Mouse (Mus musculus) heart, postnatal 36 days (tissue): ENCODE data around the gene Inpp5a. TPM values are rescaled to one million over a fixed set of nuclear protein-coding genes. Genes with fewer than 3 reads are reported as not detected.

Source experiments
- DNase-seq, 2 experiments: peaks; one replicate each; pipeline ENCODE4 v3.0.0; 2021 to 2022
- intact Hi-C: fragments of 180-260 bp; cut with DNase I; formaldehyde crosslinking; loops from one replicate; pipeline ENCODE4 v1.15.1; 2025
- total RNA-seq, 2 experiments: library from RNA; stranded (reverse); gene quantifications; 2 replicates each; pipeline ENCODE4 v1.2.3; 2021

The Inpp5a gene
- total RNA-seq, 2 experiments from 2014 or later = 273 to 286 TPM

GRCm38 (mm10) chr7:139437471-139437870 is 48.6 kb downstream of the Inpp5a start:
- intact Hi-C loops = loop anchor here (5.0 kb wide), 1 partner anchor 35 kb away; no protein-coding TSS in a partner anchor
- no peak for DNase-seq

DNA sequence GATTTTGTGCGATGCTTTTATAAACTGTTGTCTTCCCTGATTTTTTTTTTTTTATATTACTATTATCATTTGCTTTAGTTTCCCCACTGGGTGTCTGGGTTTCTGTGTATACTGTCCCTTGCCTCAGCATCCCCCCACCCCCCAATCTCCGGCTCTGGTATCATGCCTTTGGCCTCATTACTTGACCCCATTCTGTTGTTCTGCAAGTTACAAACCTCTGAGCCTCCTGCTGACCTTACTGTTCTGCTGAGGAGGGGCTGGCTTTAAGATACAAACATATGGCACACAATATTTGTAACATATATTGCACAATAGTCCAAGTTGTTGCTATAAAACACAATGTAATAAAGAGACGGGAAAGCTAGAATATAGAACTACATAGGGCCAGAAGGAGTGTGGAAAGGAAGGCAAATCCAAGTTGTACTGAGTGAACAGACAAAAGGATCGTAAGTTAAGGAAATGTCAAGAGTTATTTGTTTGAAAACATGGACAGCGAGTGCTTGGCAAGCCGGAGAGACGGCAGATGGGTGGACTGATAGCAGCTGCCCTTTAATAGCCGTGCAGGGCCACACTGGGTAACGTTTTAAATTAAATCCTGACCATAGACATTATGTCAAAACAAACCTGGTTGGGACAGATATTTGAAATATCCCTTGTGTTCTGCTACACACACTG is 49.2 kb downstream of the Inpp5a start:
- intact Hi-C loops = loop anchor here (5.0 kb wide), 1 partner anchor 34 kb away; no protein-coding TSS in a partner anchor
- DNase-seq = no peak

- intact Hi-C loops = loop anchor here (5.0 kb wide), 1 partner anchor 34 kb away; no protein-coding TSS in a partner anchor
- no peak for DNase-seq
Measured at GRCm38 (mm10) chr7:139438601-139438945, 49.7 kb downstream of the Inpp5a start.

GRCm38 (mm10) chr7:139439031-139439430 is 50.1 kb downstream of the Inpp5a start:
- intact Hi-C loops = loop anchor here (5.0 kb wide), 1 partner anchor 33 kb away; no protein-coding TSS in a partner anchor
- no peak for DNase-seq

DNA sequence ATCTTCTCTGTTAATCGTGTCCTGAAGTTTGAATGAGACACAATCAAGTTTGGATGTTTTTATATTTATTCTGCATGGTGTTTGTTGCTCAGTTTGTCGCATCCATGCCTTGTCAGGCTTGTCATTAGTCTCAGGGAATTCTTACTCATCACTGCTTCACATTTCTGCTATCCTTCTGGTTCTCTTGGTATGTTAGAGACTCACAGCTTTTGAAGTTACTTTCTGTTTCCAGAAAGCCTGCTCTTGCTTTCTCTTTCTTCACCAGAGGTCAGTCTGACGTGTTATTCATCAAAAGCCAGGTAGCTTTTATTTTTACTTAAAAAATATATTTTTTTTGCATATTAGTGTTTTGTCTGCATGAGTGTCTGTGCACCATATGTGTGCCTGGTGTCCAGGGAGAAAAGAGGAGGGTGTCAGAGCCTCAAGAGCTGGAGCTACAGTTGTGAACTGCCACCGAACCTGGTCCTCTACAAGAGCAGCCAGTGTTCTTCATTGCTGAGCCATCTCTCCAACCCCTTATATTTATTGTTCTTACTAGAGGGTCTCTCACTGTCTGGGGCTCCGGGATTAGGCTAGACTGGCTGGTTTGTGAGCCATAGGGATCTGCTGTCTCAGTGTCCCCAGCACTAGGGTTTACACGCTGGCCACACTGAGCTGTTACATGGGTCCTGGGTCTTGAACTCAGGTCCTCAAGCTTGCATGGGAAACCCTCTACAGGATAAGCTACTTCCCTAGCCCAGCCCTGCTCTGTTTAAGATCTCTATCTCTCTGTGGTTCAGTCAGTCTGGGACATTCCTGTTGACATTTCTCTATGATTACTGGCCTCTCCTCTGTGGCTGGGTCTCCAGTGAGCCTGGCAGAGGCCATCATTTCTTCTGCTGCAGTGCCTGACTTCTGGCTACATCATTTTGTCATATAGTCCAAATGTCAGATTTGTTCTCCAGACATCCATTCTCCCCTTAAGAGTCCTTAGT is 51.3 kb downstream of the Inpp5a start:
- no peak for DNase-seq
- intact Hi-C loops = loop anchor here (2.0 to 5.0 kb wide), 3 partner anchors 32 to 73 kb away; no protein-coding TSS in a partner anchor

DNA sequence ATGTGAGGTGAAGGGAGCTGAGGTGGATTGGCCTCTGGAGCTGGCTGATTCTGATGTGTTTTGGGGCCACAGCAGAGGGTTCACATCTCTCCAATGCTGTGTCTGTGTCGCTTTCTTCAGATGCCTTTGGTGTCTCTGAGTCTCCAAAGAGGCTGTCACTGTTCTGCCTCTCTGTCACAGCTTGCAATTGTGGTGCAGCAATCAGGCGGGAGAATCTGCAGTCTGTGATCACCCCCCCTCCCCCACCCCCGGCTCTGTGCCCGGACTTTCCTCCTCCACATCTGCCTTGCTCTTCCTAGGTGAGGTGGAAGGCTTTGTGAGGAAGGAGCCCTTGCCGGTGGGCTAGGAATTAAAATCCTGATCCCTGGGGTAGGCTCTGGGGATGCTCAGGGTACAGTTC is 52.1 kb downstream of the Inpp5a start:
- DNase-seq = no peak
- intact Hi-C loops = loop anchor here (2.0 kb wide), 2 partner anchors 48 to 74 kb away; no protein-coding TSS in a partner anchor

DNA sequence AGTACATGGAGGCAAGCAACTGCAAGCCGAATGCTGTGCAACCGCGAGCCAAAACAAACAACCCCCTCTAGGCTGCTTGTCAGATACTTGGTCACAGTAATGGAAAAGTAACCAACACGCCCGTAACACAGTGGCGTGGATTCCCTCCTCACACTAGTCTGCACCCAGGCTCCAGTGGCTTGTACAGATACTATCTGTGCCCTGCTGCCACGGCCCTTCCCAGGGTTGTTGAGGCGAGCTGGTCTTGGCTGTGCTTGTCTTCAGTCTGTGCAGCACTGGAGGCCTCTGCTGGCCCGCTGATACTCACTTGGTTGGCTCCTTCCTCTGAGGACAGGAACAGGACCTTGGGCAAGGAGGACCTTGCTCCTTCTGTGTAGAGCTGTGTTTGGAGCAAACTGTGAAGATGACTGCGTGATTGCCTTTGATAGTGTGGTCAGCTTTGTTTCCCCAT is 52.9 kb downstream of the Inpp5a start:
- DNase-seq = peak; percentile 50 to 55
- intact Hi-C loops = loop anchor here (2.0 kb wide), 2 partner anchors 49 to 75 kb away; no protein-coding TSS in a partner anchor

DNA sequence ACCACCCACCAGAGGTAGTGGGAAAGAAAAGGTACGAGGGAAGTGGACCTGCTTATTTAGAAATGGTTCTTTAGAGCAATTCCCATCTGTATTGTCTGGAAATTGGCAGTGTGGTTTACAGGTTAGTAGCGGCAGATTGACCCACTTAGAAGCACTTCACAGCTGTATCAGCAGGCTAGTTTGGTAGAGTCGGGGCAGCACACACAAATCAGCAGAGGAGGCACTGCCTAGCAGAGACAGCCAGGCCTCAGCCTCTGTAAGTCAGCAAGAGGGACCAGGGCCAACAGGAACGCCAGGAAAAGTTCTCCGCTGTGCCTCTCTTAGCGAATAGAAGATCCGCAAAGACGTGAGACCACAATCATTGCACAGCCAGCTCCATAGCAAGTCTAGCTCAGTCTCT is 56.7 kb downstream of the Inpp5a start:
- intact Hi-C loops = no loop called here
- no peak for DNase-seq

GRCm38 (mm10) chr7:139447381-139447780 is 58.5 kb downstream of the Inpp5a start:
- DNase-seq = no peak
- intact Hi-C loops = no loop called here

DNA sequence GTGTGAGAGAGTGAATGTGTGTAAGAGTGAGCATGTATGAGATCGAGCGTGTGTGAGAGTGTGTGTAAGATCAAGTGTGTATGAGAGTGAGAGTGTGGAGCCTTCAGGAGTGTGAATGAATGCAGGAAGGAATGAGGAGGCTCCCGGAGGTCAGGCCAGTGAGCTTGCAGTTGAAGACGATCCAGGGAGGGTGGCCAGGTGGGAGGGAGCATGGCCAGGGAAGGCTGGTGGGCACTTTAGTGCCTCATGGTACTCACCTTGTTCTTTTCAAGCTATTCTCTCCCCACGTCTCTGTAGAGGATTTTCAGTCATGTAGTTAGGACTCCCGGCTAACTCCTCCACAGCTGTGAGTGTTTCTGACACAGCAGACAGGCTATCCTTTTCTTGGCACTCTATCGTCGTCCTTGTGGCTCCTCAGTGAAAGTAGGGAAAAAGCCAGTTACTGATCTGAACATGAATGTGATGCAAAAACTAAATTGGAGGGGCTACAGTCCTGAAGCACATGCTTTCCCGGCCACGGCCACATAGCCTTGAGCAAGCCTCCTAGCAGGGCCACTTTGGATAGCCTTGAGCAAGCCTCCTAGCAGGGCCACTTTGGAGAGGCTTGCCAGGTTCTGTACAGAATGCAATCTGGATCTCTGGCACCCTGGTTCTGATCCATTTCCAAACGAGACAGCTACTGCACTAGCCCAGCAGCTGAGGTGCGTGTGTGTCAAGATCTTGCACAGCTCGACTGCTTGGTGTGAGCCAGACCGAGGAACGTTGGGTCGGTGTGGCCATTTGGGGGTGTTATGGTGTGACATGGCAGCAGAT is 61.5 kb downstream of the Inpp5a start:
- DNase-seq = no peak
- intact Hi-C loops = no loop called here

DNA sequence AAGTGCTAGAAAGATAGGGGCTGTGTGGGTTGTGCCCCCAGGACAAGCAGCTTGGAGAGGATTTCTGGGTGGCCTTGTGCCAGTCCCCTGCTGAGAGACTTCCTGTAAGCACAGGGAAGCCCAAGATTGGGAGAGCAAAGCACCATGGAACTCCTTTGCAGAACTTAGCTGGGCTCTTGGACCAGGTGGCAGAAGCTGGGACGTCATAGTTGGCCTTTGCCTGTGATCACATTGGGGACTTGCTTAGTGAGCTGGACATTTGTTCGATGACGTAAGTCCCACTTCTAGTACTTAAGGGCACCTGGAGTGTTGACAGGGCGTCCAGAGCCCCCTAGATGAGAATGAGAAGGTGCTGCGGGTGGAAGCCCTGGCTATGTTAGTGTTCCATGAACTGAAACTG is 62.8 kb downstream of the Inpp5a start:
- intact Hi-C loops = no loop called here
- DNase-seq = no peak

GRCm38 (mm10) chr7:139452199-139452598 is 63.3 kb downstream of the Inpp5a start:
- intact Hi-C loops = no loop called here
- no peak for DNase-seq

DNA sequence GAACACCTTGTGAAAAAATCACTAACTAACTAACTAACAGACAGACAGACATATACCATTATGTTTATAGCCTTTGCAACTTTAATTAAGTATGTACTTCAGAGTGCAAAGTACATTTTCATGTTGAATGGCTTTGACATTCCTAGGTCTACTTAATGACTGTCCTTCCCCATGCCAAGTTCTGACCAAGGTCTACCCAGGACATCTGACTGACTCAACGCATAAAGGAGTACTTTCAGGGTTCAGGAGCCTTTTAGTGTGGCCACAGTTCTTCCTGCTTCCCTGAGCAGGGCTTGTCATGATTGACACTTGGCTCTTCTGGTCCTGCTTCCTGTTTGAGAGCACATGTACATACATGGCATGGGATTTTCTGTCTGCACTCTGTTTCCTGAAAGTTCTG is 64.3 kb downstream of the Inpp5a start:
- intact Hi-C loops = no loop called here
- DNase-seq = no peak

GRCm38 (mm10) chr7:139454285-139454684 is 65.4 kb downstream of the Inpp5a start:
- DNase-seq = no peak
- intact Hi-C loops = no loop called here

DNA sequence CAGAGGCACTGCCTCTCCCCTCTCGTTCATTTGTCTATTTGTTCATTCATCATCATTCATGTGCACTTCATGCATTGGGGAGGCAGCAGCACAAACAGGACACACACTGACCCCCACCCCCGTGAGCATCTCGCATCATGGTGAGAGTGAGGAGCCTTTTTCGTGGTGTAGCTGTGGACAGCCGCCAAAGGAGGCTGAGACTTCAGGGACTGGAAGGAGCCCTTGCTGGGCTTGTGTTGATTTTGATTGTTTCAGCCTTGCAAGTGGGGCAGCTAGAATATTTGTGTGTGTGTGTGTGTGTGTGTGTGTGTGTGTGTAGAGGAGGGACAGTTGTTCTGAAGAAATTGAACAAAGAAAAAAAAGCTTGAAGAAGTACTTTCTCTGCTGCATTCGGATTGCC is 67.8 kb downstream of the Inpp5a start:
- intact Hi-C loops = no loop called here
- no peak for DNase-seq

GRCm38 (mm10) chr7:139461344-139461743 is 72.4 kb downstream of the Inpp5a start:
- DNase-seq = no peak
- intact Hi-C loops = no loop called here

GRCm38 (mm10) chr7:139462142-139462541 is 73.2 kb downstream of the Inpp5a start:
- DNase-seq = no peak

DNA sequence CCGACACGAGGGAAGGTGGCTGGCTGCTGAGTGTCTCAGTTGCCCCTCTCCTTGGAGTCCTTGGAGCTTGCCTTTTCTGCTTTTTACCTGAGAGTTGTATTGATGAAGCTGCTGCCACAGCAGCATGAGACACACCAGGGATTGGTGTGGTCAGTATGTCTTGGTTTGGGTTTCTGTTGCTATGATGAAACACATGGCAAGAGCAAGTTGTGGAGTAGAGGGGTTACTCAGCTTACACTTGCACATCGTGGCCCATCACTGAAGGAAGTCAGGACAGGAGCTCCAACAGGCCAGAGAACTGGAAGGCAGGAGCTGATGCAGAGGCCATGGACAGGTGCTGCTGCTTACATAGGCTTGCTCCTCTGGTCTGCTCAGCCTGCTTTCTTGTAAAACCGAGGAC is 76.6 kb downstream of the Inpp5a start:
- intact Hi-C loops = no loop called here
- DNase-seq = no peak

More at GRCm38 (mm10) chr7:139462142-139462541, 73.2 kb downstream of the Inpp5a start:
- intact Hi-C loops = no loop called here

DNA sequence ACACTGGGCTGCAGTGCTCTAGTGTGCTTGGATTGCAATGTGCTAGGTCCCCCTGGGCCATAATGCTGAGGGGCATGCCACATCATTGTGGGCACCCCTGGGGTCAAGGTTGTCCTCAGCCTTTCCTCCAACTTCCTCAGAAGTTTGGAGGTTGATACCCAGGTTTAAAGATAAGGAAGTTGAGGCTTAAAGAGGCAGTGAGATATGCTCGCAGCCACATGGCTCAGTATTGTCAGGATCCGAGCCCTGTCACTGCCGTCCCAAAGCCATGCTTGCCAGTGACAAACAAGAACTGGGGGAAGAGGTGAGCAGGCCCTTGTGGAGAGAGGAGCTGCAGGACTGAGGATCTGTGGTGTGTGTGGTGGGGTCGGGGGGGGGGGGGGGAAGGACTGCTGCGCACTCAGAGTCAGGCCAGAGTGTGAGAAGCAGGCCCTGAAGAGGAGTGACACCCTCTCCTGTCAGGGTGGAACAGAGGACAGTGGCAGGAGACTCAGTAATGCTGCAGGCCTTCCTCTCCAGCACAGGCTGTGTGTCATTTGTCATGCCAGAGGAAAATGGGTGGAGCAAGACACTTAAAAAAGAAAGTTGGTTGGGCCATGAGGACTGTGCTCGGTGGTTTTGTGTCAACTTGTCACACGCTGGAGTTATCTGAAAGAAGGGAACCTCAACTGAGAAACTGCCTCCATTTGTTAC is 77.7 kb downstream of the Inpp5a start:
- intact Hi-C loops = no loop called here
- no peak for DNase-seq
